Mouse (Mus musculus) urinary bladder, adult 2 months (tissue): ENCODE results near the gene Fam171b. TPM values are rescaled to one million over a fixed set of nuclear protein-coding genes. Genes with fewer than 3 reads are reported as not detected.

Experiments
- DNase-seq: peaks from one replicate; pipeline ENCODE4 v3.0.0; 2022; ENCODE audit warnings: low spot score
- polyA plus RNA-seq: library from polyadenylated mRNA; depleted of rRNA; stranded (reverse); fragments of >200 nt; gene quantifications from 2 replicates; pipeline ENCODE4 v1.2.3, GENCODE M21; 2012; rRNA removed

Fam171b gene
- 4.0 and 4.6 TPM in 2 replicates for polyA plus RNA-seq

DNA sequence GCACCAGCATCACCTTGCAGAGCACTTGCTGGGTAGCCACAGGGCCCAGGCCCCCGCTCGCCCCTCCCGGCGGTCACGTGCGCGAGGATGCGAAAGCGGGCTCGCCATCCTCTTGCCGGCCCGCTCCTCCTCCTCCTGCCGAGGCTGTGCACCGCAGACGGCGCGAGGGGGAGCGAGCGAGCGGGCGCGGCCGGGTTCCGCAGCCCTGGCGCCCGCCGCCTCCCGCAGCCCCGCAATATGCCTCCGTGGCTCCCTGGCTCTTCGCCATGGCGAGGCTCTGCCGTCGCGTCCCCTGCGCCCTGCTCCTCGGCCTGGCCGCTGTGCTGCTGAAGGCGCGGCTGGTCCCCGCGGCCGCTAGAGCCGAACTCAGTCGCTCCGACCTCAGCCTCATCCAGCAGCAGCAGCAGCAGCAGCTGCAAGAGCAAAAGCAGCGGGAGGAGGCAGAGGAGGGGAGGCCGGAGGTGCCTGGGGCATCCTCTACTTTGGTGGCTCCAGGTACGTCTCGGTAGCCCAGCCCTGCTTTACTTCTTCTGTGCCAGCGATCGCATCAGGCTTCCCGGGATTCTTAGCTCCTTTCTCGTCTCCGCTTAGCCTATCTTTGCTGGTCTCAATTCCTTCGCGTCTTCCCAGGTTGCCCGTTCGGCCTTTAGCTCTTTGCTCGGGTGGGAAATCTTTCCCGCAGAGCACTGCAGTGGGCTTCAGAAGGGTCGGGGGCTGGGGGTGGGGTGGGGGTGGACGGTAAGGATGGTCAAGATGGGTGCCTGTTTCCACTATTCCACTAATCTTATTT is at the start of gene Fam171b:
Gene Fam171b, plus strand, starts transcription at position 154 of the 790 bp plus-strand sequence.
- DNase-seq, result peak; percentile 42

DNA sequence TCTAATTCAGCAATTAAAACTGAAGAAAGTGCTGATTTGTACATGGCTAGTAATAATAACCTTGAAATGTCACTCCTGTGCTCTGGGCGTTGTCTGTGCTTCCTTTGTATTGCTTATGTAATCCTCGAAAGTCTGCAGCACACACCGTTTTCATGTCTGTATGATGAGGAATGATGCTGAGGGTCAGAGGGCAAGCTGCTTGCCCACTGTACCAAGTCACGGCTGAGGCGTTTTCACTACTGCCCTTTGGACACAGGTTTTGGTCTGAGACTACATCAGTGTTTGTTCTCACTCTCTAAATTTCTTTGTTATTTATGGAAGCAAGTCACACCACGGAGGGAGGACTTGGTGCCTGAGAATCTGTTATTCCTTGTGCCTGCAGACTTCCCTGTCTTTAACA is 46.4 kb upstream of the Fam171b start:
- DNase-seq, result no peak

DNA sequence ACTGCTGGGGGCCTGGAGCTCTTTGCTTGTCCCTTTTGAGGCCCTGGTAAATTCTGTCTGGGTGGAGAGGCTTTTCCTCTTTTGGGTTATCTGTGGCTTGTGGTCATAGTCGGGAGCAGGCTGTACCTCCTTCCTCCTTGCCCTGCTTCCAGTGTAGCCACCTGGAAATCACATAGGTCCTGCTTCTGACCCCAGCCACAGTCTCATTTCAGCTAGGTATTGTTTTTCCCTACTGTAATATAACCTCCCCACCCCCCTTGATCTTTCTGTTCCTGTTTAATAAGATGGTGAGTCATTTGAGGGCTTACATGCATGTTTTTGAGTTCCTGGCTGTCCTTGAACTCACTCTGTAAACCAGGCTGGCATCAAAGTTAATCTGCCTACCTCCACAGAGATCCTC is 45.6 kb upstream of the Fam171b start:
- no peak for DNase-seq

- DNase-seq, result no peak
These were observed 44.0 kb upstream of the Fam171b start for GRCm38 (mm10) chr2:83768311-83769047.

GRCm38 (mm10) chr2:83771155-83771812 is 41.2 kb upstream of the Fam171b start:
- DNase-seq, result no peak

- no peak for DNase-seq
These were observed 20.9 kb upstream of the Fam171b start for GRCm38 (mm10) chr2:83791330-83792073.

DNA sequence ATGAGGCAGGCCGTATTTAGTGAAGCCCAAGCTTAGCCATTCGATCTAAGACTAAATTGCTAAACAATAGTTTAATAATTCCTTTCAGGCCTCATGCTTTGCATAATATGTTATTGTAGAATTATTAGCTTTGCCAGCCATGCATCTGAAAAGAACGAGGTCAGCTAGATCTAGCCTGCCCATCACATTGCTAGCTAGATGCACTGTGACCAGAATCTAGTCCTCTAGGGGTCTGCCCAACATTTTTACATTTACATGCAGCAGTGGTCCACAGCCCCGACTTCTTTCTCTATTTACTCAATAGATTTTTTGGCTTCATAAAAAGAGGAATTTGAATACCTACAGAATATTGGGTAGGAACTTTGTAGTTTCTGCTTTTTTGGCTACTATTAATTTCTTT is 20.3 kb upstream of the Fam171b start:
- no peak for DNase-seq

- DNase-seq, result no peak
These were observed 16.7 kb upstream of the Fam171b start for GRCm38 (mm10) chr2:83795766-83796165.

- no peak for DNase-seq
These were observed 14.4 kb upstream of the Fam171b start for GRCm38 (mm10) chr2:83797902-83798497.

DNA sequence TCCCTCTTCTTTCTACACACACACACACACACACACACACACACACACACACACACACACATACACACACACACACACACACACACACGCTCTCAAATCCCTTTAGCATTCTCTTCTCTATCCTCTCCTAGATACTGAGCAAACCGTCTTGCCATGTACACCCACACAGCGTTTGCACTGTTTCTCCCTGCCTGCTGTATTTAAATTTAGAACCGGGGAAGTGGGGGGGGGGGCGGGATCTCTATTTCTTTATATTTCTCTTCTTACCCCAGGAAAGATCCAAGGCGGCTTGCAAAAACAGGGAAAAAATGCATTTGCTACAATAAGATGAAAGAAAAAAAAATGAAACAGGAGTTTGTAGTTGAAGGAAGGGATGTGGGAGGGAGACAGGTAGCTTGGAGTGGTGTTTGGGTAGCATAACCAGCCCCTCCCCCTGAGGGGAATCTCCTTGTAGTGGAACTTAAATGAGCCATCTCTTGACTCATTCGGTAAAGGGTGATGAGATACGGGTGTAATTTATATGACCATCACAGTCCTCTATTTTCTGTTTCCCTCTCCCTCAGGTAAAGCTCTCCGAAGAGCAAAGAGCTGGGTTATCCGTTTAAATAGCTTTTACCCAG is 947 bp downstream of the Fam171b start:
- DNase-seq, result no peak

DNA sequence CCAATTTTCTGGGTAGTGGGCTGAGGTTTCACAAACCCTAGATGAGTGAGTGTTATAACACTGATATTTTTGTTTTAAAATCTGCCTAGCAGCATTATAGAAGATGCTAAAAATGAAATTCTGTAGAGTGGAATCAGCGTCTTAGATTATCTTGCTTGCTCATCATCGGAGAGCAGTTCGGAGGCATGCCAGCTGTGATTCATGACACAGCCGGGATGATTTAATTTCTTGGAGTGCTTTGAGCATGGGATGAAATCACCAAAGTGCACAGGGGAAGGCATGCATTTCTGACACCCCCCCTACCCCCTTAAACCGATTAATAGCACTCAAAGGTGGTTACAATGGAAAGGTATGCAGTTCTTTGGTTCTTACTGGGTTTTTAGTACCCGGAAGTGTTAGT is 1.6 kb downstream of the Fam171b start:
- DNase-seq, result no peak

DNA sequence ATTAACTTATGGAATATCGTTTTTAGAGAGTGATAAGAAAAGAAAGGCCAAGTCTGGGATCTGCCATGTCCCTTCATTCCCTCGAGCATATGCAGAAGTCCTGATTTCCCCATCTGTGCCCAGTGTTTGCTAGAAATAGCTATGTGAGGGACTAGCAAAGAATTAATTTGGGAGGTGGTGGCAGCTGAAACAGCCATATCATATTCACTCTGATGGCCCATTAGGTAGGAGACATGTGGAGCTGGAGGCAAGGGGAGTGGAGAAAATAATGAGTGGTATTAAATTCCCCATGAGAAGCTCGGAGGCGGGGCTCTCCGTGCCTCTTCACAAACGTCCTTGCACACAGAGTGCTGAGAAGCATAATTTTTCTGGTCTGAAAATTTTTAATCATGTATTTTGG is 3.7 kb downstream of the Fam171b start:
- DNase-seq, result no peak

- DNase-seq, result no peak
These were observed 12.7 kb downstream of the Fam171b start for GRCm38 (mm10) chr2:83825161-83825560.

- no peak for DNase-seq
These were observed 16.6 kb downstream of the Fam171b start for GRCm38 (mm10) chr2:83828895-83829539.

DNA sequence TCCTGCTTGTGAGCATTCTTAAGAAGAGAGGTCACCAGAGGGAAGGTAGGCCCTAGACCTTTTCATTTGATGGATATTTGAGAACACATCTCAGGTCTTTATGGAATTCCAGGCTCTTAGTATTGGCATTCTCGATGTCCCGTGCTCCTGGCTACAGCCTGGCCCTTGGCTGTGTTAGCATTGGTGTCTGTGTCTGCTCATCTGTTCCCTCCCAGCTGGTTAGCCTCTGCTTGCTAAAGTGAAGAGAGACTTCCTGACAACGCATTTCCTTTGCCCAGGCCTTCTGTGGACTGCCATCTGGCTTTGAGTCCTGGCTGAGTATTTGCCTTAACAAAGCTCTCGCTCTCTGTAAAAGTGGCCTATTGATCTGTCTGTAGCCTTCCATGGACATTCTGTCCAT is 20.5 kb downstream of the Fam171b start:
- DNase-seq, result no peak

DNA sequence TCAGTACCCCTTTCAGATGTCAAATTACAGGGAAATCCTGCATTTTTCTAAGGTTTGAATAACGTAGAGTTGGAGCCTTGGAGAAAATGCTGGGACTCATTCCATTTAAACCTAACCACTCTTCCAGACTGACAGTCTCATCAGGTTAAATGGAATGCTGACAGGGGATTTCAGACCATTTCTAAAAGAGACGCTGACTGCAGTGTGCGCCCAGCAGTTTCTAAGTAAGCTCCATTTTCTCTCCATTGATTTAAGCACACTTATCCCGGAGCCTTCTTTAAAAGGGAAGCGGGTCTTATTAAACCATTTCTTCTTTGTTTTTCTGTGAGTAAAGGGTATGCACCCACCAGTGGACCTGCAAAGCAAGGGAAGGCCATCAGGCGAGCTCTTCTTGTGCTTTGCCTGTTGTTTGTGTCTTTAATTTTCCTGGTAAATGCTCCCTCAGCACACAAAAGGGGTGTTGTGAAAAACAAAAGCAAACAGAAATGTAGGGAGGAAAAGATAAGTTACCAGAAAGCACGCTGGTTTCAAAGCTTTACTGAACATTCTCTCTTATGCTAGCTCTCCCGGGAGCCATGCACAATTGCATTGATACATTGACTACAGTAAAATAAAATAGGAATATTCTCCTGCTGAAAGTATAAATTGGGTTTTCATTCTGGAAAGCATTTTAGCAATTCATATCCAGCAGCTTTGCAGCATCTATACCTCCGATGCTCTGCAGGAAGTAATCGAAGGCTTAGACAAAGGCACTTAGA is 23.1 kb downstream of the Fam171b start:
- DNase-seq, result no peak

DNA sequence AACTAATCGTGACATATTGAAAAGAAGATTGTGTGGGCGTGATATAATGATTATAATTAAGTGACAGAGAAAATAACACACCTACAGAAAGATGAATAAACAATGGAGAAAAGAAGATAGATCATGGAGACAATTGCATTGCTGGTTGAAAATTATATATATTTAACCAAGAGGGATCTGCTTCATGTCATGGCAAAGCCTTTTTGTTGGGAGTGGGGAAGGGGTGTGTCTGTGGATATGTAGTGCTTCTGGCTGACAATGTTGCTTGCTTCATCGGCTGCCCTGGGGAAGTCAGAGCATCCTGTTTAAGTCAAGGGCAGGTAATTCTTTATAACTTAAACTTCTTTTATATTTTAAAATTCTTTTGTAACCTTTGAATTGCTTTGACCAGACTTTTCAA is 36.1 kb downstream of the Fam171b start:
- DNase-seq, result no peak

- DNase-seq, result no peak
These were observed 41.0 kb downstream of the Fam171b start for GRCm38 (mm10) chr2:83853423-83853822.

DNA sequence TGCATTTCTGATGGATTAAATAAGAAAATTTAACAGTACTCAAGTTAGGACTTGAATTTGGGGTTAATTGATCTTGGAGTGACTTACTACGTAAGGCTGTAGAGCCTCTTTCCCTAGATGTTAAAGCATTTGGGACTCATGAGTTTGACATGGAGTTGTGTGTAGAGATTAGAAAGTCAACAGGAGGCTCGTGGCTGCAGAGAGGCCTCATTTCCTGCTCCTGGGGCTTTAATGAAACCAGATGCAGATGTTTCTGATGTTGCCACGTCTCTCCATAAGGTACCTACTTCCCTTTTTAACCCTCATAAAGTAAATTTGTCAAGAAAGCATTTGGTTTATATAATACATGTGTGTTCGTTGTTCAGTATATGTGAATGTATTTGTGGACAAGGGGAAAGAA is 43.8 kb downstream of the Fam171b start:
- DNase-seq, result no peak
